Mouse (Mus musculus) intestine, embryonic 14.5 days (tissue): ENCODE results near the gene Nup160. TPM values are rescaled to one million over a fixed set of nuclear protein-coding genes. Genes with fewer than 3 reads are reported as not detected.

Experiments used
- ATAC-seq: fragments of 200-750 bp; cut with Nextera tagmentation; replicated peaks from 2 replicates; pipeline ENCODE4 v1.8.0; 2017; ENCODE audit warnings: low read depth, moderate number of reproducible peaks, moderate TSS enrichment, moderate library complexity; ENCODE audit not compliant: low FRiP score, low TSS enrichment
- DNase-seq: peaks from one replicate; pipeline ENCODE4 v3.0.0-alpha.2; 2018; ENCODE audit warnings: low spot score
- H3K27ac ChIP-seq: fragments of 300-500 bp; sonication (generic); 2 replicates; pipeline ENCODE4 v1.5.1; 2014; ENCODE audit warnings: low read depth, mild to moderate bottlenecking, control low read depth
- H3K27me3 ChIP-seq: fragments of 300-500 bp; sonication (generic); replicated peaks from 2 replicates; pipeline ENCODE4 v1.6.1; 2014; ENCODE audit warnings: low read length, control low read depth; ENCODE audit not compliant: control insufficient read depth, insufficient read depth
- H3K36me3 ChIP-seq: fragments of 300-500 bp; sonication (generic); 2 replicates; pipeline ENCODE4 v1.6.1; 2014; ENCODE audit warnings: low read length, control low read depth; ENCODE audit not compliant: control insufficient read depth, insufficient read depth
- H3K4me1 ChIP-seq: fragments of 300-500 bp; sonication (generic); replicated peaks from 2 replicates; pipeline ENCODE4 v1.6.1; 2014; ENCODE audit warnings: low read length, control low read depth, mixed read lengths; ENCODE audit not compliant: control insufficient read depth, insufficient read depth
- H3K4me2 ChIP-seq: fragments of 300-500 bp; sonication (generic); 2 replicates; pipeline ENCODE4 v1.6.1; 2014; ENCODE audit warnings: low read length
- H3K4me3 ChIP-seq: fragments of 300-500 bp; sonication (generic); 2 replicates; pipeline ENCODE4 v1.5.1; 2014; ENCODE audit warnings: low read depth, low read length, control low read depth, mixed read lengths
- H3K9ac ChIP-seq: fragments of 300-500 bp; sonication (generic); 2 replicates; pipeline ENCODE4 v1.6.1; 2014; ENCODE audit warnings: mild to moderate bottlenecking, low read length
- H3K9me3 ChIP-seq: fragments of 300-500 bp; sonication (generic); 2 replicates; pipeline ENCODE4 v1.6.1; 2016; ENCODE audit warnings: low read length, control low read depth; ENCODE audit not compliant: control insufficient read depth
- WGBS: fragments of 180-500 bp; shearing (Covaris S2); extraction: QIAGEN DNeasy Blood & Tissue Kit; methylation state at CpG from one replicate; pipeline ENCODE4 v1.1.7; 2014; 5-methylcytosine and 5-hydroxymethylcytosine counted together
- polyA plus RNA-seq: library from polyadenylated mRNA; unstranded; fragments of >200 nt; fragmentation: Nextera tagmentation; extraction: Ambion mirVana; gene quantifications from 2 replicates; pipeline ENCODE4 v1.2.1, GENCODE M21; 2014

The Nup160 gene
- polyA plus RNA-seq, 1 experiment from 2014 or later: 53.6 TPM

- DNase-seq (no peak), ATAC-seq (no peak)
- Histone ChIP-seq H3K27me3 (no peaks in the 10 kb centered on the region), H3K4me2 (no peak overlapping the region), H3K9me3 (no peaks in the 10 kb centered on the region), H3K4me1 (no peaks in the 10 kb centered on the region), H3K9ac (no peak overlapping the region), H3K27ac (no peak overlapping the region), H3K4me3 (no peak overlapping the region), H3K36me3 (no peaks in the 10 kb centered on the region)
- WGBS: 56% methylated on average over 6 of the region's 6 CpGs
Measured at GRCm38 (mm10) chr2:90655449-90655848, 21.6 kb upstream of the Nup160 start.

- Histone ChIP-seq H3K27ac (no peak overlapping the region), H3K27me3 (no peaks in the 10 kb centered on the region), H3K9me3 (no peaks in the 10 kb centered on the region), H3K9ac (no peak overlapping the region), H3K4me2 (no peak overlapping the region), H3K4me3 (no peak overlapping the region), H3K4me1 (no peaks in the 10 kb centered on the region), H3K36me3 (no peaks in the 10 kb centered on the region)
- DNase-seq (no peak), ATAC-seq (no peak)
- WGBS: 71% methylated on average over 4 of the region's 4 CpGs
Measured at GRCm38 (mm10) chr2:90658613-90659012, 18.4 kb upstream of the Nup160 start.

GRCm38 (mm10) chr2:90659016-90659415 is 18.0 kb upstream of the Nup160 start:
- no peak overlapping the region for H3K9ac ChIP-seq
- H3K27ac ChIP-seq: no peak overlapping the region
- H3K4me3 ChIP-seq: no peak overlapping the region
- 79% methylated on average over 1 of the region's 1 CpGs for WGBS
- H3K27me3 ChIP-seq: no peaks in the 10 kb centered on the region
- H3K4me2 ChIP-seq: no peak overlapping the region
- DNase-seq (no peak), ATAC-seq (no peak)
- no peaks in the 10 kb centered on the region for H3K4me1 ChIP-seq
- H3K36me3 ChIP-seq: no peaks in the 10 kb centered on the region
- no peaks in the 10 kb centered on the region for H3K9me3 ChIP-seq

- no peak overlapping the region for H3K4me2 ChIP-seq
- ATAC-seq (no peak), DNase-seq (no peak)
- no peak overlapping the region for H3K4me3 ChIP-seq
- WGBS: 59% methylated on average over 3 of the region's 3 CpGs
- H3K4me1 ChIP-seq: no peaks in the 10 kb centered on the region
- H3K9me3 ChIP-seq: no peaks in the 10 kb centered on the region
- no peak overlapping the region for H3K9ac ChIP-seq
- no peaks in the 10 kb centered on the region for H3K36me3 ChIP-seq
- H3K27ac ChIP-seq: no peak overlapping the region
- no peaks in the 10 kb centered on the region for H3K27me3 ChIP-seq
Measured at GRCm38 (mm10) chr2:90659639-90660038, 17.4 kb upstream of the Nup160 start.

- ATAC-seq: peak; percentile 42; the same call in 1 of the 2 replicates
- H3K9me3 ChIP-seq: no peaks in the 10 kb centered on the region
- no peaks in the 10 kb centered on the region for H3K4me1 ChIP-seq
- DNase-seq: no peak
- H3K27ac ChIP-seq: no peak overlapping the region
- H3K27me3 ChIP-seq: no peaks in the 10 kb centered on the region
- no peak overlapping the region for H3K4me2 ChIP-seq
- no peak overlapping the region for H3K9ac ChIP-seq
- 100% methylated on average over 1 of the region's 1 CpGs for WGBS
- no peak overlapping the region for H3K4me3 ChIP-seq
- no peaks in the 10 kb centered on the region for H3K36me3 ChIP-seq
Measured at GRCm38 (mm10) chr2:90660947-90661346, 16.1 kb upstream of the Nup160 start.

- no peak for DNase-seq
- no peak overlapping the region for H3K27ac ChIP-seq
- no peaks in the 10 kb centered on the region for H3K9me3 ChIP-seq
- peak; percentile 72 for ATAC-seq
- no peaks in the 10 kb centered on the region for H3K4me1 ChIP-seq
- no peaks in the 10 kb centered on the region for H3K36me3 ChIP-seq
- 33% methylated on average over 3 of the region's 3 CpGs for WGBS
- no peak overlapping the region for H3K4me2 ChIP-seq
- H3K4me3 ChIP-seq: no peak overlapping the region
- no peak overlapping the region for H3K9ac ChIP-seq
- H3K27me3 ChIP-seq: no peaks in the 10 kb centered on the region
Measured at GRCm38 (mm10) chr2:90661426-90661825, 15.6 kb upstream of the Nup160 start.

GRCm38 (mm10) chr2:90666591-90667387 is 10.2 kb upstream of the Nup160 start:
- Histone ChIP-seq H3K4me3 (no peak overlapping the region), H3K4me1 (peaks cover 6% of the 10 kb centered on the region), H3K36me3 (no peaks in the 10 kb centered on the region), H3K27ac (0 out of 2 replicates have a peak overlapping the region, but pooled peaks have one; percentile 44), H3K9ac (no peak overlapping the region), H3K4me2 (no peak overlapping the region), H3K27me3 (no peaks in the 10 kb centered on the region), H3K9me3 (0 out of 2 replicates have a peak, but pooled peaks cover 2% of the 10 kb centered on the region)
- ATAC-seq (no peak; the same call in 1 of the 2 replicates), DNase-seq (no peak)
- 59% methylated on average over 11 of the region's 11 CpGs for WGBS

GRCm38 (mm10) chr2:90667388-90668265 is 9.4 kb upstream of the Nup160 start:
- 0 out of 2 replicates have a peak, but pooled peaks cover 2% of the 10 kb centered on the region for H3K9me3 ChIP-seq
- DNase-seq (peak; percentile 60), ATAC-seq (peak; percentile 89)
- peaks cover 6% of the 10 kb centered on the region for H3K4me1 ChIP-seq
- H3K4me3 ChIP-seq: 0 out of 2 replicates have a peak overlapping the region, but pooled peaks have one; percentile 5
- H3K9ac ChIP-seq: no peak overlapping the region
- no peaks in the 10 kb centered on the region for H3K27me3 ChIP-seq
- peak overlapping the region; percentile 25 for H3K4me2 ChIP-seq
- peak overlapping the region; percentile 44 for H3K27ac ChIP-seq
- H3K36me3 ChIP-seq: no peaks in the 10 kb centered on the region
- WGBS: 28% methylated on average over 21 of the region's 21 CpGs
